Mouse (Mus musculus): Measurements from ENCODE around the gene Dgkz.

DNA sequence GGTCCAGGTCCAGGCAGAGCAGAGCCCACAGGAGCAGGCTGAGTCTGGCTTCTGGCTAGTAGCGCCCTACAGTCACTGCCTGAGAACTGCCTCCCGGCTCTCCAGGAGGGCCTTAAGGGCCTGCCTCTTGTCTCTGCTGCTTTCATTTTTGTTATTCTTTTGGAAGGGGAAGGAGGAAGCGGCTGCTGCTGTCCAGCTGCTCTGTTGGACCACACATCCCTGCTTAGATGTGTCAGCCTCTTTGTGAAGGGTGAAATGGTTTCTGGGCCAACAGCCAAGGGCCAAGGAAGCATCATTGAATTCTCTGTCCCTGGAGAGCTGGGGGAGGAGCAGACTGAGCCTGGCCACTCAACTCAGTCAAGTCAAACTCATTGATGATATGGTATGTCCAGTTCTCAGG lies 41.3 kb upstream of the Dgkz start:
- TF ChIP-seq CTCF (IDR thresholded peaks at IDR 0.05; ENCODE audit: extremely low read depth, insufficient read length, insufficient replicate concordance, low read depth, low read length) (no peak), POLR2A (IDR thresholded peaks at IDR 0.05; ENCODE audit: low read depth, low read length) (no peak)

All from small intestine, adult 2 months (tissue).